Mouse (Mus musculus): ENCODE measurements around the gene Wasl.
A peak's percentile ranks its signal among the peaks of the same experiment; 100 is the strongest.

Wasl gene

DNA sequence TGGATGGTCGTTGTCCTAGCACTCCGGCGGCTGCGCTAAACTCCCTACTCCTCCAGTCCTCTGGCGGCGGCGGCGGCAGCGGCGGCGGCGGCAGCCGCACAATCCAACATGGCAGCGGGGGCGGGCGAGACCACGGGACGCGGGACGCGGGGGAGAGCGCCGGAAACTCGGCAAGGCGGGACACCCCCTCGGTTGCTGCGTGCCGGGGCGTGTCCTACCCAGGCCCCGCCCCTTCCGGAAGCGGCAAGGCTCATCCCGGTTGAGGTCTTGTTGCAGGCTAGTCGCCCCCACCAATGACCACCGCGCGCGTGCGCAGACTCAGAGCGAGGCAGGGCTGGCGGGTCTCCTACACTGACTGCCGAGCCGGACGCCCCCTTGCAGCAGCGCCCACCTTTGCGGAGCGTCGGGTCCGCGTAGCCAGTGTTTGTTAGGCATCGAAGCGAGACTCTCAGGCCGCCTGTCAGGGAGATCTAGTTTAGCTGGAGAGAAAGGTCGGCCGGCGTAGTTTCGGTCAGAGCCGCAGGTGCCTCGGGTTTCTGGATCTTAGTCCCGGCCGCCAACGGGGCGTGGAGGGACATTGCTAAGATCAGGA is at the start of gene Wasl:
Gene Wasl (minus strand): TSS at position 143 of the 592 bp plus-strand sequence.
- DNase-seq: peak; percentile 99

DNA sequence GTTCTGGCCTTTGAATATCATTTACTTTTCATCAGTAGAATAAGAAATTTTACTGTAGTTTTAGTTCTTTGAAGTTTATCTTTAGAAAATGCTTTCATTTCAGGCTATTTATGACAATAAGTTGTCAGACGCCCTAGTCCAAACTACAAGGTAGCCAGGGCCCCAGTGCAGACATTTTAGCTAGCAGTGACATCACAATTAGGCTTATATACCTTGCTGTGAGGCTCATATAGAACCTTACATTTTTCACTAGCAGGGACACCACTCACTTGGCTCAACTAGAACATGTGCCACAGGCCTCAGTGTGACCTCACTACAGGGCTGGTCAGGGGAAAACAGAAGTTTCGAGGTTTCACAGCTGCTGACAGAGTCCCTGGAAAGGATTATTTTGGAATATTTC is 42.7 kb upstream of the Wasl start:
- DNase-seq: no peak

DNA sequence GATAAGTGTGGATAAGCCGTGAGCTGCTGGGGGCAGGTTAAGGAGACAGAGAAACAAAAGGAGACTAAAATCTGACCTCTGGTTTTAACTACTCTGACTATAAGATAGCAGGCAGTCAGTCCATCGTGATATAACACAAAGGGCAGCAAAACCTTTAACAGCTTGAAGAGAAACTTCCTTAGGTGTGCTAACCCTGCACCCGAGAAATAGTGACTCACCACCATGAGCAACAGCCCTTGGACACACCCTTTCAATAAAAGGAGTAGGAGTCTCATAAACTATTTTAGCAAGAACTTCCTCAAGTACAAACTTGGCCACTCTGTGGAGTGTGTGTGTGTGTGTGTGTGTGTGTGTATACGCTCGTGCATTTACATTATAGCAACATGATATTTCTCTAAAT is 42.3 kb upstream of the Wasl start:
- DNase-seq: no peak

DNA sequence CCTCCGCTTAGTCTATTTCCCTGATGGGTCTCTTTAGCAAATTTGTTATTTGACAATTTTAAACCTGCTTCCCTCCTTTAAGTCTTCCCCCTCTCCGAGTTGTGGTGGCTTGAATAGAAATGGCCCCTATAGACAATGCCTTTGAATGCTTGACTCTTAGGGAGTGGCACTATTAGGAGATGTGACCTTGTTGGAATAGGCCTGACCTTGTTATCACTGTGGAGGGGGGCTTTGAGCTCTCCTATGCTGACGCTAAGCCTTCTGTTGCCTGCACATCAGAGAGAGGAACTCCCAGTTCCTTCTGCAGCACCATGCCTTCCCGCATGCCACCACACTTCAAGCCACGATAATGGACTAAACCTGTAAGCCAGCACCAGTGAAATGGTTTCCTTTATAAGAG is 32.4 kb upstream of the Wasl start:
- no peak for DNase-seq

DNA sequence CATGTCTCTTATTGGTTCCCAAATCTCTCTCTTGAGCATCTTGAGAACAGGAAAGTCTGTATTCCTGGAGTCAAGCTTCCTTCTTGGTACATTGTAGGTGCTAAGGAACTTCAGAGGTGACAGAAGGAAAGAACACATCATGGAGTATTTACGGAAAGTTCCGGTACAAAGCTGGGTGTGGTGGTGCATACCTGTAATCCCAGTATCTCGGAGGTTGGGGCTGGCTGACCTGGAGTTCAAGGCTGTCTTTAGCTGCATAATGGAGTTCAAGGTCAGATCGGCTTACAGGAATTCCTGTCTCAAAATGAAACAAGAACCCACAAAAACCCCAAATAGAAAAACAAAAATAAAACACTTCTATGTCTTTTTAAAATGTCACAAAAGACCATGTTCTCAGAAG is 31.3 kb upstream of the Wasl start:
- DNase-seq: no peak

DNA sequence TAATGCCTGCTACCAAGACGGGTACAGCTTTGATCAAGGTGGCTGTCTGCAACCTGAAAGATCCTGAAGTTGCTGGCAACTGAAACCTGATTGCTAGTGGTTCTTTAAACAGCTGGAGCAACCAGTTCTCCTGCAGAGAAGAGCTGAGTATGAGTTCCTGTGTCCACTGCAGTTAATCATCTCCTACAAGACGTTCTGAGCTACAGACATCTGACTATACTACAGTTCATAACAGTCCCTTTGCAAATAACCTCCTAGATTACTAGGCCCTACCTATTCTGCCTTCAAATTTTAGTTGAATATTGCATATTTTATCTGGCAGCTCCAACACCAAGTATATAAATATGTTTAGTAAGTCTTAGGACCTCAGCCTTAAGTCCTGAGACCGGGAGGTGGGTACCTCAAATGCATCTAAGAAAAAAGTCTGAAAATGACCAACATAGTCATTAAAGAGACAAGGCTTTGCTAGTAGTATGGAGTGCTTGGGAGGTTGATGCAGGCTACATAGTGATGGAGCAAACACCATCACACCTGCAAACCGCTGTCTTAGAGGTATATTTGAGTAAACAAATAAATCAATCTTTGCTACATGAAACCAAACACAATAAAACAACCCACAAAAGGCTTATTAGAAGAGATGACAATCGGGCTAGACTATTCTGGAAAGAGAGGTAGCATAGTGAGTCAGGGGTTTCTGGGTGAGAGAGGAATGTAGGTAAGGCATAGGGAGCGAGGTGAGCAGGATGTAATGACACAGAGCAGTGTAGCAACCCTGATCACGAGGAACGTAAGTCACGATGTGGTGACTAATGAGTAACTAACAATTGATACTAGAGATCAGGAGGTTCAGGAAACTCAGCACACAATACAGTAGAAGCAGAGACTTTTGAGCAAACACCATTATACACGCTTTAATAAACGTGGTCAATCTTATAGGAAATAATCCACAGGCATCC is 29.9 kb upstream of the Wasl start:
- DNase-seq: no peak

DNA sequence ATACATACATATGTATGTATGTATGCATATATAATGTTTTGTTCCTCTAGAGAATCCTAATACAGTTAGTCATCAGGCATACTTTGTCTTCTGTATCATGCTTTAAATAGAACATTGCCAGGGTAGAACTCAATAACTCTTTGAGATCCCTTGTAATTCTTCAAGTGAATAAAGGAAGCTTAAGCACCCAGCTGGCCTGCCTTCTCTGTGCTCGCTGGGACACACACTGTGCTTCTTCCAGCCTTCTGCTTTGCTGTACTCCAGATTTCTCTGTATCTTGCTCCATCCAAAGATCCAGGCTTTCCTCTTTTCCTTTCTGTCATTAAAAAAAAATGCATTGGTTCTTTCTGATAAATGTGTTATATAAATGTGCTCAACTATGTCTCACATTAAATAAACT is 23.1 kb upstream of the Wasl start:
- no peak for DNase-seq

DNA sequence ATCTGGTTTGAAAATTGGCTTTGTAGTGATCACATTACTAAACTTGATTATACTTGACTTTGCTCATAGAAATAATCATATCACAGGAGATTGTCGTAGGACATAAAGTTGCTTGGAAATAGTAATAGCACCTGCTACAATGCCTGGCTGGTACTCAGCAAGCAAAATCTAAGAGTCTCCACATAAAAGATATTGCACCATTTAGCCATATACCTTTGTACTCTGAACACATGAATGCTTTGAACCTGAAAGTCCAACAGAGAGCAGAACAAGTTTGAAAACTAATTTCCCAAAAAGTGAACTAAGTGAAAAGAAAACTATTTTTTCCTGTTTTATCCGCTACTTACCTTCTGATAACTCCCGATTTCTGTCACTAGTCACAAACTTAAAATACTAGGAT is 18.3 kb upstream of the Wasl start:
- no peak for DNase-seq

DNA sequence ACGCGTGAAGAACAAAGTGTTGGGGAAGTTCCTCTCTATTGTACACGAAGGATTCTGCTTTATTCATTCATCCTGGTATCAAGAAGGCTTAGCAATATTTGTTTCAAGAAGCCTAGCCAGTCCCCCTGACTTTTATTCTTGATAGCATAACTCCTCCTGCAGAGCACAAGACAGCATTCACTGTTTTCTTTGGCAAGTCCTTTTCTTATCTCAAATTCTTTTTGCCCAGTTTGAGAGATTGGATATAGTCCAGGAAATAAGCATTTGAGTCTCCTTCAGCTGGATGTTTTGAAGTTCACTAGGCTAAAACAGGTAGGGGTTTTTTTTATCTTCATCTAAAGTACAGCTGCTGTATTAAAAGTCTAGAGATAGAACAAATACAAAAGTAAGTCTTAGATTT is 3.0 kb upstream of the Wasl start:
- DNase-seq: no peak

DNA sequence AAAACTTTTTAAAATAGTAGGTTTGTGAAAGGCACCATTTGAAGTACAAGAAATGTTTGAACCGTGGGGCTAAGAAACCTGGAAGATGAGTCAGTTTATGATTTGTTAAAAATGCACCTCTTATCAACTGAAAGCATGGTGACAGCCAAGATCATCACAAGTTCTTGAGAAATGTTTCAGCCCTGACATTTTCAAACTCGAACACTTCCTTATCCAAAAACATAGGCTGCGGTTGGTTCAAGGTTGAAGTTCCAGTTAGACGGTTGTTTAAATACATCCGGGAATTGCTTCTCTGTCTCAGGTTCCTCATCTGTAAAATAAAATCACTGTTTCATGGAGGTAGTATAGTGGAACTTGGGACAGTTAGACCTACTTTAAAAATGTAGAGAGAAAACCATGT is 1.4 kb upstream of the Wasl start:
- no peak for DNase-seq

DNA sequence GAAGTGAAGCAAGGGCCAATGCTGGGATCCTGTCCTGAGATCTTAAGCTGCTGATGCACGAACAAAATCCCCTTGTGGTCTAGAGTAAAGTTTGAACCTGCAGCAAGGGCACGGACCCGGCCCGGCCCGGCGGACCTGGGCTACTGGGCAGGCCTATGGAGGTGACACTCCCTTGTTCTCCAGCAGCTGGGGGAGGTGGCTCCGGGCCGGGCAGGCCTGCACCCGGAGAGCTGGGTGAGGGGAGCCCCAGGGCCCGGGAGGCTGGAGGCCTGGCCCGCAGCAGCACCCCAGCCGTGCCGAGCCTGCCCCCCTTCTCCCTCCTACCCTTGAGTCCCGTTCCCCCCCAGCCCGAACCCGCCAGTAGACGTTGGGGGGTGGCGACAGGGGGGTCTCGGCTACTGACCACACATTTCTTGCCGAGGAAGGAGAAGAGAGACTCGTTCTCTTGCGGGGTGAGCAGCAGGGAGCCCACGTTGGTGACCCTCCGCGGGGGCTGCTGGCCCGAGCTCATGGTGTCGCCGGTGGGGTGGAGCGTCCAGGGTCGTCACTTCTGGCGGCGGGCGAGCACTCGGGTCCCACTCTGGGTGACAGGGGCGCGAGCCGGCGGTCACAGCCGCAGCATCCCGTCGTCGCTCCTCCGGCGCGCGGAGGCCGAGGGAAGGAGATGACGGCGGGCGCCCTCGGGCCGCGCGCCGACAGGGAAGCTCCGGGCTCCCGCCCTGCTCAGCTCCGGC is 509 bp downstream of the Wasl start:
- peak; percentile 69 for DNase-seq

DNA sequence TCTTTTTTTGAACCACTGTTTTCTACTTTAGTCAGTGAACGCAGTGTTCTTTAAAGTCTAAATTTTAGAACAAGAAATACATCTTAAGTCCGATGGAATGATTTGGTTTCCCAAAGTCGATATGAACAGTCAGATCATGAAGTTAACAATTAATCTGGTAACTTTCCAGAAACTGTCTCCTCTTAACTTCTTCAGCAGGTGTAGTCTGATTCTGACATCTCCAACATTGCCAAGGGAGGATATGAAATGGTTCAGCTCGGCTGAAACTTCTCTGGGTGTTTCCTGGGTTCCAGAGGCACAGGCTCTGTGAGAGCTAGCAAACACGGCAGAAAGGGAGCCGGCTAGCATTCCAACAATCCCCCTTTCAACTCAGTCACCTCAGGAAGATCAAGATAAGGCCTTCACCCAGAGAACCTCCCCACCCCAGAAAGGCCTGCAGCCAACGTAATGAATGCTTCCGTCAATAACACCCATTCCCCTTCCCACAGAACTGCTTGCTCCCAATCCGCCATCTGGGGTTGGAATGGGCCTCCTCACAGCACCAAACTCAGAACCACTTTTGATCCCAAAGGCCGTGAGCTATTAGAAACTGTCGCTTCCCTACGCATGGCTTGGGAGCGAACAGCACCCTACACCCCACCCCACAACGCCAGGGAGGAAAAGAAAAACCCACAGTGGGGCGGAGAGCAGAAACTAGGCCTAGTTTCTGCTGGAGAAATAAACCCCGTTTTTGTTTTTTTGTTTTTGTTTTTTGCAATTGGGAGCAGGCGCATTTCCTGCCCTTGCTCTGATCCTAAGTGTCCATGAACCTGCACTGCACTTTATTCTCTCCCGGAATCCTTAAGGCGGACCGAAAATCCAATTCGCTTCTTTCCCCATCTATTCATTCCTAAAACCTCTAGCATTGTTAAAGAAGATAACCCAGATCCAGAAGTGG is 1.3 kb downstream of the Wasl start:
- peak; percentile 33 for DNase-seq

DNA sequence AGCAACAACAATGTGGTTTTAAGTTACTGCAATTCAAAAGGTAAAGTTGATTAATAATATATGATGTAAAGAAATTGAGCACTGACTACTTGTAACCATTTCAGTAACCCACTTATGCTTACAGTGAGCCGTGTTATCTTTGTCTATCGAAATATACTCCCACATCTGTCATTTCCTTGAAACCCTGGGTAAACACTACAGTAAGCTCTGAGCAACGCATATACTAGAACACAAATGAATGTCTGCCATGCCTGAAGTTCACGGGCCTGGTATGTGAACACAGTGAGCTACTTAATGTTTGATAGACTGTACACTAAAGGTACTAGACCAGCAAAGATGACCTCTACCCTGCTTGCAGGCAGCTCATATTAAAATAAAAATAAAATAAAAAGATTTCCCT is 2.3 kb downstream of the Wasl start:
- DNase-seq: no peak

DNA sequence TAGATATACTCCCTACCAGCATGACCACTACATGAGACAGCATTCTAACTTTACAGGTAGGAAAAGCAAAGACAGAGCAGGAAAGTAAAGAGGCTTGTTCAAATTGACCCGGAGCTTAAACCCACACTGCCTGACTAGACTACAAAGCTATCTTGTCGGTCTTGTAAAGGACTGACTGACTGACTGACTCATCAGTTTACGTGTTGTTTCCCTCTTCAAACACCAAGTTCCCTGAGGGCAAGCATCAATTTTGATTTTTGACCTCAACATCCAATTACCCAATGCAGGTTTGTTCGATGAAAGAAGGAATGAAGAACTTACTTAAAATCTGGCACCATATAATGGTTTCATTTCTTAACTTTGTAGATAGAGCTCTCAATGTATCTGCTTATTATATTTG is 2.9 kb downstream of the Wasl start:
- DNase-seq: no peak

DNA sequence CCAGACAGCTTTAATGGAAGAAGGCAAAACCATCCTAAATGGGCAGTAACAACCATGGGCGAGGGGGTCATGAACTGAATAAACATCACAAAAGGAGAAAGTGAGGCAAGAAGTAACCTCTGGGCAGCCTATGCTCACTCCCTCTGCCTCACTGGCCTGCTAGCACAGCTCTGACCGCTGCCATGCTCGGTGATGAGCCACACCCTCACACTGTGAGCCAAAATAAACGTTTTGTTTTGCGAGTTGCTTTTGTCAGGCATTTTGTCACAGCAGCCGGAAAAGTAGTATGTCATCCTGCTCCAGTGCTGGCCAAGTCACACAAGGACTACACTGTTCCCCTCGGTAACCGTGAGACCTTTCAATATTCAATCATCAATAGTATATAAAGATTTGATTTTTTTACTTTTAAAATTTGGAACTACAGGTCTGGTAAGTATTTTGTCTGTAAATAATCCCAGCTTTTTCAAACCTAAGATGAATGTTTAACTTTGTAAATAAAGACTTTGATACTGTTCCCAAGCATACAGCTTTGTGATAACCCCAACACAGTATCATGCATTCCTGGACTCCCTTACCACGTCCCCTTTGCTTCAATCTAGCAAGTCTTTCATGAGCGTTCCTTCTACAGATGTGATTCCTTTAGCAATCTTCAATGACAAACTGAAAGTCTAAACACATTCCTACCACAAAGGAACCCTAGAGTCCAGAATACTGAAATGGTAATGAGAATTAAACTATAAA is 7.0 kb downstream of the Wasl start:
- no peak for DNase-seq

DNA sequence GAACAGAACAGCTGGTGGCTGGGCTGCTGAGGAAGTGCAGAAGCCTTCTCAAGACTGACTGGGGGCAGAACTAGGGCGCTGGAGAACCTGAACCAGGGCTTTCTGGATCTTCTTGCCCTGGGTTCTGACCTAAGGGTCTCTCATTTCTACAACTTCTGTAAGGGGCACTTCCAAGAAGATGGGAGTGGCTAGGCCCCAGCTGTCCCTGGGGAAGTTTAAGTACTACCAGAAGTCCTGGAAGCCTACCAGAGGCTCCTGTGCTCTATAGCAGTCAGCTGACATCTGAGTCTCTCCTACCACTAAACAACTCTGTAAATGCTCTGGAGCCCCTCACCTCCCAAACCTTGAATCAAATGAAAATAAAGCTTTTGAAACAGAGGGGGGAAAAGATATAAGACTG is 8.7 kb downstream of the Wasl start:
- DNase-seq: no peak

DNA sequence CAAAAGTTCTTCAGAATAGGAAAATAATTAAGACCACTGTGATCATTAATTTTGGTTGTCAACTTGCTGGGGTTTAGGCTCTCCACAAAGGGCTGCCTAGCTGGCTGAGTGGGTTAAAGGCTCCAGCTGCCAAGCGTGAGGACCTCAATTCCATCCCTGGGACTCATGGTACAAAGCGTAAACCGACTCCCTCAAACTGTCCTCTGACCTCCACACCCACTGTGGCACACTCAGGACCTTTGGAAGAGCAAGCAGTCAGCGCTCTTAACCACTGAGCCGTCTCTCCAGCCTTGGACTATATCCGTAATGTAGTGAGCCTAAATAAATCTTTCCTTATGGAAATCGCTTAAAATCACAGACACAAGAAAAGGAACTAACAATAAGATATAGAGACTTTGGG is 13.3 kb downstream of the Wasl start:
- no peak for DNase-seq

DNA sequence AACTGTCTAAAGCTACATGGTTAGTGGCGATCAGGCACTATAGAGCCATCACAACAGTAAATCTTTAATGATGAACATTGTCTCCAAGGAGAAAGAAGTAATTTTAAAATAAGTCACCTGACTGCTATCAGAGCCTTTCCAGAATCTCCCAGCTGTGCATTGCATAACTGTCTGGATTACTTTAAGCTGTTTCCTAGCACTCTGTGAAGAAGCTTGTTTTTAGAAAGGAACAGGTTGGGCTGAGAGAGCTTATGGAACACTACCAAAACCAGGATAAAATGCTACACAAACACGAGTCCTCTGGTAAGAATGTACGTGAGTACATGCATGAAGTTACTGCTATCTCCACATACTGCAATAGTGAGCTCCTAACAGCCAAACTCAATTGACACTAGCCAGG is 14.1 kb downstream of the Wasl start:
- no peak for DNase-seq

DNA sequence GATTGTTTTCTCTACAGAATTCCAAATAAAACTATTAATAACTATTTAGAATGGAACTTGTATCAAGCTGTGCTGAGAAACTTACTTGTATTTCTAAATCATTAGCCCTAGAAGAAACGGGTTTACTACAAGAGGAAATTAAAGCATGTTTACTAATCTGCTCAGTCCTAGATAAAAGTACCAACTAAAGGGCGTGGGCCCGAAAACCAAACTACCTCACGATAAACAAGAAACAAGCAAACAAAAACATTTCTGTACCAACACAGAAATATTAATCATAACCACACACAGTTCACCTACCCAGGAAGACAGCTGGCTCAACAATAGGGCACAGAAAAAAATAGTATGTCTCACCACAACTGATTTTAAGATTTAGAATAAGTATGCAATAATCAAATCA is 16.4 kb downstream of the Wasl start:
- no peak for DNase-seq

DNA sequence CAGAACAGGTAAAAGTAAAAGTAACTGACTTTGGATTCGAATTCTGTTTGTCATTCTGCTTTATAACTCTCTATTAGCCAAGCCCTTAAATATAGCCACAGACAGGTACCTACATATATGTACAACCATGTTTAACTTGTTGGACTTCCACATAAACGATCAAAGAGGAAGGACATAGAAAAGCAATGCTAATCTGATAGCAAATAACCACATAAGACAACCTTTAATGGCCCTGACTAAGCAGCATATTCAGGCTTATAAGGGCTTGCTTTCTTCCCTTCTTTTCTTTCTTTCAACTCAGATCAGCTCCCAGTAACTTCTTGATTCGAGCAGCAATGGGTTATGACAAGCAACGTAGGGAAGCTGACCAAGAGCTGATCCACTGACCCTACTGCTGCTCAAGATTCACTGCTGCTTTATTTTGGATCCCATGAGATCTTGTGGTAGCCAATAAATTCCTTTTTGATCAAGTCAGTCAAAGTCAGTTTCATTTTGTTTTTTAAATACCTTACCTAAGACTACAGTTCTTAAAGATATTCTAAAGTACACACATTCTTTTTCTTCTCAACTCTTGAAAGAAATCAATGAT is 17.6 kb downstream of the Wasl start:
- DNase-seq: no peak

DNA sequence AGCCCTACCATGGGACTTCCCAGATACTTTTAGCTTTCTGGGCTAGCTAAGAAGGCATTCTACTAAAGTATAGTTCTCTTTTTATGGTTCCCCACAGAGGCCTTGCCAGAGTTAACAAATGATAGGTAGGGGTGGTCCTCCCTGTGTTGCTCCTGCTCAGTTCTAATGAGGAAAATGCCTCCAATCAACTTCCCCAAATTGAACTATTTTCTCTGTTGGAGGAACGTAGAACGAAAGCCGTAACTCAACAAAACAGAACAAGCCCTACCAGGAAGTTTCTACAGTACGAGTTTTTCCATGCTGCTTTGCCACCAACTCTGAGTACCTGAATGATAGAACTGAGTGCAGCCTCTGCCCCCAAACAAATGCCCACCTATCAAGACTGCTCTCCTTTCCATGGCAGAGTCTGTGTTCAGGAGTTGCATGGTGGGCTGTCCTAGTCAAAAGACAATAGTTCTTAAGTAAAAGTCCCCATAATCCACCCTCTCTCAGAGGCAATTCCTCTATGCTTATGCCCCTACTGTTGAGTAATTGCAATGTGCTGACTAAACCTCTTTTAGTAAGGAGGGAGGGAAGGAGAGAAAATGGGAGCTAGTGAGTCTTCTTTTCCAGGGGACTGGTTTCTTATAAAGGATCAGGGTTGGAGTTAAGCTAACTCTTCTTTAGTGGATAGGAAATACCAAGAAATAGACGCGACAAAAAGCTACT is 19.3 kb downstream of the Wasl start:
- DNase-seq: no peak
